Mouse (Mus musculus) layer of hippocampus, adult 11-12 months (tissue): ENCODE results near the gene Adcy6.

ENCODE experiments used
- DNase-seq: peaks from one replicate; pipeline ENCODE4 v3.0.0; 2022; ENCODE audit warnings: low spot score

Adcy6 gene

DNA sequence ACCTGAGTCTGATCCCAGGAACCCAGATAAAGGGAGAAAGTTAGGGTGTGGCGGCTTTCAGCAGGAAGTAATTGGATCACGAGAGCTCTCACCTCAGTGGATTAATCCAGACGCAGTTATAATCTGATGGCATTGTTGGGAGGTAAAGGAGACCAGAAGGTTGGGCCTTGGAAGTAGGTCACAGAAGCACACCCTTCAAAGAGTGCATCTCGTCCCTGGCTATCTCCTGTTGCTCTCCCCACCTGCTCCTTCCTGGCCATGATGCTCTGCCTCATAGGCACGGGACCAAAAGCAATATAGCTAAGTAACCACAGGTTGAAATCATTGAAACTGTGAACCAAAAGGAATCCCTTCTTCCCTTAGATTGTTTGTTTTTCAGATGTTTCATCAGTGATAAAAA, 52.7 kb downstream of the Adcy6 start:
- no peak for DNase-seq

DNA sequence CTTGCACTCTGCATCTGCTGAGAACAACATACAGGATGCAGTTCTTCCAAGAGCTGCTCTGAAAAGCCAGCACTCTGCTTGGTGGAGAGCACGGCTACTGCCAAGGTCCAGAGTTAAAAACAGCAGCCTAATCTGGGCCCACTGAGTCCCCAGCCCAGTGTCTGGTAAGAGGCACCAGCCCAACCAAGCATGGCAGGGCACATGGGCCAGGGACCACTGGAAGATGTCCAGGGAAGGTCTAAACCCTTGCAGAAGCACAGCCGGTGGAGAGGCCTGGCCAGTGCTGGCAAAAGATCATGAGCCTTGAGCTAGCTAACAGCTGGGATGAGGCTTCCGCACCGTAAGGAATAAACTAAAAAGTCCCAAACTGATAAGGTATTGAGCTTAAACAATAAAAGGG, 54.0 kb downstream of the Adcy6 start:
- DNase-seq: no peak

DNA sequence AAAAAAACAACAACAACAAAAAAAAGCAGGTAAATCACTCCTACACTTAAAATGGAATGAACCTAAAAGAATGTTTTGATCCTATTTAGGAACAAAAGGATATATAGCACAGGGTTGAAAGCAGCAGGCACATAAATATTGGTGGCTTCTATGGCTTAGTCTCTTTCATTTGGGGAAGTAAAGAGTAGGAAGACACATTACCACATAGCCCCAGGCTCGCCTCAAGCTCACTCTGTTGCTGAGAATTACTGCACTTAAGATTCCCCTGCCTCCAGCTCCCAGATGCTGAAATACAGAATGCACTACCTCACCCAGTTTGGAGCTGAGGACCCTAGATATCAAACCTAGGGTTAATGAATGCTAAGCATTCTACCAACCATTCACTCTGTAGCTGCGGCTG, 57.1 kb downstream of the Adcy6 start:
- no peak for DNase-seq

DNA sequence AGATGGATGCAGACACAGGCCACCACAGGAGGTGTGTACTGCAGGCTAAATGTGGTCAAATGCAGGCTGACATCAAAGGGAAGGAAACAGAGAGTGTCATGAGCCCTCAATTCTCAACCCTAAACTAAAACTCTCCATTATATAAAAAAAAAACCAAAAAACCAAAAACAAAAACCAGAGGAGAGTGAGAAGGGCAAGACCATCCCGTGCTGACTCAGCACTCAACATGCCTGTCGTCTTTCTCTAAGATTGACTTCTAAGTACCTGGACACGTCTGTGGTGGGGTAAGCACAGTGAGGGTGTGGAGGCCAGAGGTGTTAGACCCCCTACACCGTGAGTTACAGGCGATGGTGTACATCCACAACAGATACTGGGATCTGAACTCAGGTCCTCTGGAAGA, 63.0 kb downstream of the Adcy6 start:
- DNase-seq: no peak

DNA sequence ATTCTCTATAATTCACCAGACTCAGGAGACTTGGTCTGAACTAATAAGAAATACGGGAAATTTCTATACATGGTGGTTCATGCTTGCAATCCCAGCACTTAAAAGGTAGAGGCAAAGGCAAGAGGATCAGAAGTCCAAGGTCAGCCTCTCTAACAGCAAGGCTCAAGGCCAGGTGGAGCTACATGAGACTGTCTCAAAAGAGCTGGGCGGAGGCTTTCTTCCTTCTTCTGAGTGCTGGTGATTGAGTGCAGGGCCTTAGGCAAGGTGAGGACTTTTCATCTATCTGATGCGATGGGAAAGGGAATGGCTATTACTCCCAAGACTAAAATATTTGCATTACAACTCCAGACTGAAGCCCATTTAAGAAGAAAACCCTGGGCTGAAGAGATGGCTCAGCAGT, 64.7 kb downstream of the Adcy6 start:
- DNase-seq: no peak

DNA sequence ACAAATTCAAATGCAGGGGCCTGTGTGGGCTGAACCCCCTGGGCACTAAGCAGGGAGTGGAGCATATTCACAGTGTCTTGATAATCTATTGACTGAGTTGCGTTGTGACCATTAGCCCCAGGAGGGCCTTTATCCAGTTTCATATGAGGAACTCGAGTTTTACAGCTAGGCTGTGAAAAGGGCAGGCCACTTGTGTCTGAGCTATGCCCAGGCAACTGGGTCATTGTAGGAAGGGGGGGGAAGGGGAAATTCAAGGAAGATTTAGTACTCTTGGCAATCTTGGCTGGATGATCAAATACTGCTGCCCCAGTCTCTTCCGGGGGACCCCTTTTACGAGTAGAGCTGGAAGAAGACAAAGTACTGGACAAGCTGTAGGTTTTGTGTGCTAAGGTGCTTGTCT, 66.5 kb downstream of the Adcy6 start:
- no peak for DNase-seq

DNA sequence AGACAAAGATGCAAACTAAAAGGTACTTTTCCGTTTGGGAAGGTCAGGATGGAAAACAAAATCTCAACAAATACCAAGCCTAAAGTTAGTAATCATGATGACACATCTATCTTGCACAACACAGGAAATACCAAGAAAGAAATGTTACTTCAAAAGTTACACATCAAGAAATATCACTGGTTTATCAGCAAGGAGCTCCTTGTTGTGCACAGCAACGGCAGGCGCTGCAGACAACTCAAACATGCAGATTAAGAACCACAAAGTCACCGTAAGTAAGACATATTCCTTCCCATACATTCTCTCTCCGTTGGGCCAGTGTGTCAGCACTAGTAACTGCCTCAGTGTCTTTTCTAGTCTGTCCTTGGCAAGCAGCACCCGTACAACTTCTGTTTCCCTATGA, 68.8 kb downstream of the Adcy6 start:
- no peak for DNase-seq
